ENCODE assay signal across 22 mouse cellular contexts in the genomic region with DNA sequence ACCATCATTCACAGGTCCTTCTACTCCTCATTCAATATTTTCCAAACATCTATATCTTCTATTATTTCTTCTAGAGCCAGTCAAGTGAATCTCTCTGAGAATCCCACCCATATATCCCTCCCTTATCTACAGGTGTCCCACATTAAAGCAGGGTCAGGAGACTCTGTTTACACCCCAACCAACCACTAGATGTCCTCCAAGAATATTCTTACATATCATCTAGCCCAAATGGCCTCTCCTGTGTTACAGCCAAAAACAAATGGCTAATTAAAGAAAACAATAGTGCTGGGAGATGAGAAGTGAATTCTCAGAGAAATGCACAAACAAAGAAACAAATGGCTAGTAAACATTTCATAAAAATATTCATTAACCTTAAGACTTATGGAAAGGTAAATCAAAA. TPM values are rescaled to one million over a fixed set of nuclear protein-coding genes. Genes with fewer than 3 reads are reported as not detected.
DNase-seq lines count a peak whose midpoint lies in the region; ATAC-seq and TF ChIP-seq lines count a peak whose summit lies in the region.
"Had no signal": no experiment of that assay in that cellular context is flagged by ENCODE, and none has a peak within 500 bp of the region (broad histone marks: within the 10 kb centered on the region; RNA-seq: fewer than 3 reads in every experiment).

No protein-coding gene starts in this region.

- no peak overlapping the region for H3K27ac ChIP-seq in layer of hippocampus, adult 2 months
- H3K27ac ChIP-seq: embryonic facial prominence, embryonic 10.5 days; forebrain, embryonic 13.5 days; limb, embryonic 12.5 days; macrophage had no signal

- H3K4me3 ChIP-seq in layer of hippocampus, adult 2 months: no peak overlapping the region
- H3K4me3 ChIP-seq: embryonic facial prominence, embryonic 10.5 days; forebrain, embryonic 13.5 days; heart, embryonic 12.5 days; limb, embryonic 12.5 days had no signal

- peak; percentile 75 for ATAC-seq in megakaryocyte progenitor cell, adult 5-6 weeks (replicated peaks; ENCODE audit: poor library complexity)
- no peak for ATAC-seq in frontal cortex, adult (ENCODE audit: low TSS enrichment)
- ATAC-seq: forebrain, embryonic 13.5 days; midbrain, embryonic 16.5 days had no signal

- DNase-seq in layer of hippocampus, adult 2 months (ENCODE audit: low spot score in 2 of 2): no peak
- no peak for DNase-seq in layer of hippocampus, postnatal 25 days (ENCODE audit: extremely low spot score in 1 of 2, low spot score in 1 of 2)
- DNase-seq in A20 (ENCODE audit: low read depth, low spot score): peak; percentile 50
- peak; percentile 16 for DNase-seq in ES-CJ7 (ENCODE audit: low read depth, low spot score)
- DNase-seq in right cerebral cortex, adult 18-20 months: no peak
- DNase-seq in frontal cortex, postnatal 14 days (ENCODE audit: low spot score in 2 of 2): no peak
- DNase-seq: adrenal gland, adult 8-10 months; cerebellum, adult 11 months; cerebellum, postnatal 25 days; heart, postnatal 4 days; right cerebral cortex, postnatal 14 days had no signal

- TF ChIP-seq CTCF in layer of hippocampus, adult 2 months (conservative IDR thresholded peaks at IDR 0.05): peak; percentile 41

RNA-seq across cellular contexts. Expression of a gene that starts 17.7 kb away (rescaled TPM):
- not detected for total RNA-seq in layer of hippocampus, adult 2 months (2021)
- not detected for total RNA-seq in layer of hippocampus, postnatal 25 days (2021)
- not detected in 2 replicates for total RNA-seq in megakaryocyte progenitor cell, adult 5-6 weeks (2015)
- not detected in 2 replicates for total RNA-seq in megakaryocyte progenitor cell, adult 5-6 weeks (2017)
- total RNA-seq: gastrocnemius, postnatal 4 days; heart, postnatal 4 days; layer of hippocampus, adult 8-10 months; left cerebral cortex, adult 8-10 months had no signal

Comparison
In these comparisons a context has a peak if more than half of its experiments do, and no peak if none do; other contexts are left out.
1. DNase-seq: peak in A20 (single experiment) and ES-CJ7 (single experiment); none in layer of hippocampus, adult 2 months (0 of 2), layer of hippocampus, postnatal 25 days (0 of 2), right cerebral cortex, adult 18-20 months (single experiment) and frontal cortex, postnatal 14 days (0 of 2).